Mouse (Mus musculus): ENCODE measurements at regions not wholly inside any gene's neighbourhood (a gene's known extent, or its start where the extent isn't known, plus 50 kb on each side); places are given as distances from the start of the nearest gene placed in this dataset.

DNA sequence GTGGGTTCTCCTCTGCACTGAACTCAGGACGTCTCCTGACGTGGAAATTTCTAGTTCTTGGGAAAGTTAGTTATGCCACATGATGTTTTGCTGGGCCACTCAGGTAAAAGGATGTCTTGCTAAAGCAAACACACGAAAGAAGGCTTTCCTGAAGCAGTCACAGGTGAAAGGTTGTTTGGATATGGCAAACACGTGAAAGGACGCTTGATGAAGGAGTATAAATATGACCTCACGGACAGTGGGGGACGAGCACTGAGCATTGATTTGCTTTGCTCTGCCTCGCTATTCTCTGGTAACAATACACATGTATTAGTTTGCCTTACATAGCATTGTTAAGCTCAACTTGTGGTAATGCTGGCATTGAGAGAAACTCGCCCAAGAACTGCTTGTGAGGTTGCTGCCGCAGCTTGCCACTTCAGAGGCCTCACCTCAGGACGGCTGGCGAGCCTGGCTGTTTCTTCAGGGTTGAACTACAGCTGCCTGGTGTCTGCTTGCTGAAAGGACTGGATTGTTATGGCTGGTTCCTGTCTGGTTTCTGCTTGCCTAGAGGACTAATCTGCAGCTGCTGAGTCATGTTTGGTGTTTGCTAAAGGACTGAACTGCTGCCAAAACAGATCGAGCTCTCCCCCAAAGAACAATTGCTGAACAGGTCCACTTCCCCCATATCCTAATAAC, 261.0 kb downstream of the Cdh26 start:
- ATAC-seq (ENCODE audit: extremely low read depth, insufficient number of reproducible peaks, low FRiP score, poor library complexity, severe bottlenecking) (no peak), DNase-seq (ENCODE audit: low spot score) (no peak)
- Histone ChIP-seq H3K4me3 (ENCODE audit: low read depth, low read length) (no peak overlapping the region), H3K4me1 (ENCODE audit: insufficient read depth, low read depth, low read length) (no peaks in the 10 kb centered on the region), H3K36me3 (replicated peaks) (no peaks in the 10 kb centered on the region), H3K9me3 (replicated peaks) (peaks cover 84% of the 10 kb centered on the region), H3K27me3 (ENCODE audit: insufficient read depth, low read length) (no peaks in the 10 kb centered on the region)
- TF ChIP-seq CTCF (IDR thresholded peaks at IDR 0.05; ENCODE audit: low read depth, low read length) (no peak), POLR2AphosphoS5 (IDR thresholded peaks at IDR 0.05; ENCODE audit: insufficient replicate concordance, low read depth, low read length) (no peak), GATA1 (IDR thresholded peaks at IDR 0.05; ENCODE audit: borderline replicate concordance, low read length) (no peak), TAL1 (conservative IDR thresholded peaks at IDR 0.05; ENCODE audit: low read depth, low read length) (no peak), GATA2 (IDR thresholded peaks at IDR 0.05; ENCODE audit: borderline replicate concordance, low read depth, low read length) (no peak)

- Histone ChIP-seq H3K9me3 (replicated peaks) (peaks cover 86% of the 10 kb centered on the region), H3K4me1 (ENCODE audit: insufficient read depth, low read depth, low read length) (no peaks in the 10 kb centered on the region), H3K27me3 (ENCODE audit: insufficient read depth, low read length) (no peaks in the 10 kb centered on the region), H3K4me3 (ENCODE audit: low read depth, low read length) (no peak overlapping the region), H3K36me3 (replicated peaks) (no peaks in the 10 kb centered on the region)
- ATAC-seq (ENCODE audit: extremely low read depth, insufficient number of reproducible peaks, low FRiP score, poor library complexity, severe bottlenecking) (no peak), DNase-seq (ENCODE audit: low spot score) (no peak)
- no peak for TF ChIP-seq CTCF (IDR thresholded peaks at IDR 0.05; ENCODE audit: low read depth, low read length)
- no peak for TF ChIP-seq POLR2AphosphoS5 (IDR thresholded peaks at IDR 0.05; ENCODE audit: insufficient replicate concordance, low read depth, low read length)
These were observed 261.5 kb downstream of the Cdh26 start for GRCm38 (mm10) chr2:178691865-178692228.

- no peaks in the 10 kb centered on the region for H3K36me3 ChIP-seq (replicated peaks)
- H3K4me3 ChIP-seq (ENCODE audit: low read depth, low read length), result no peak overlapping the region
- no peak for ATAC-seq (ENCODE audit: extremely low read depth, insufficient number of reproducible peaks, low FRiP score, poor library complexity, severe bottlenecking)
- peaks cover 83% of the 10 kb centered on the region for H3K9me3 ChIP-seq (replicated peaks)
- DNase-seq (ENCODE audit: low spot score), result no peak
- no peaks in the 10 kb centered on the region for H3K27me3 ChIP-seq (ENCODE audit: insufficient read depth, low read length)
- TF ChIP-seq TAL1 (conservative IDR thresholded peaks at IDR 0.05; ENCODE audit: low read depth, low read length), result no peak
- TF ChIP-seq GATA2 (IDR thresholded peaks at IDR 0.05; ENCODE audit: borderline replicate concordance, low read depth, low read length), result no peak
- no peaks in the 10 kb centered on the region for H3K4me1 ChIP-seq (ENCODE audit: insufficient read depth, low read depth, low read length)
These were observed 261.9 kb downstream of the Cdh26 start for GRCm38 (mm10) chr2:178692231-178692630.

DNA sequence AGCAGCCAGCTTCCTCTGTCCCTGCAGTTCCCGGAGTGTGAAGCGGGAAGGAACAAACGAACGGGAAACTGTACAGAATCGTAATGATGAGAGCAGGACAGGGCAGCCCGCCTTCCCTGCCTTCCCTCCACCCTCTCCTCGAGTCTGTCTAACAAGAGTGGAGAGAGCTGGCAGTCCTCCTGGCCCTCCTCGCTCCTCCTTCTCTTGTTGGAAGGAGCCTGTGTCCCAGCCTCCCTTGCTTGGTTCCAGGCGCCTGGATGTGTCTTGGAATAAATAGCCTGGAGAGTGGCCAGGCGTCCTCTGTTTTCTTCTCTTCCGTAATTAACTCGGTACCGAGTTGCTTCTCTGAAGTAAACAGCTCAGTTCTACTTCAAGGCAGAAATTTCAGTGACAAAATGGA, 268.3 kb downstream of the Cdh26 start:
- no peaks in the 10 kb centered on the region for H3K4me1 ChIP-seq (ENCODE audit: insufficient read depth, low read depth, low read length)
- no peaks in the 10 kb centered on the region for H3K27me3 ChIP-seq (ENCODE audit: insufficient read depth, low read length)
- peaks cover 72% of the 10 kb centered on the region for H3K9me3 ChIP-seq (replicated peaks)
- H3K4me3 ChIP-seq (ENCODE audit: low read depth, low read length), result no peak overlapping the region
- H3K36me3 ChIP-seq (replicated peaks), result no peaks in the 10 kb centered on the region
- TF ChIP-seq CTCF (IDR thresholded peaks at IDR 0.05; ENCODE audit: low read depth, low read length) (no peak), GATA2 (IDR thresholded peaks at IDR 0.05; ENCODE audit: borderline replicate concordance, low read depth, low read length) (no peak), POLR2AphosphoS5 (IDR thresholded peaks at IDR 0.05; ENCODE audit: insufficient replicate concordance, low read depth, low read length) (no peak), TAL1 (conservative IDR thresholded peaks at IDR 0.05; ENCODE audit: low read depth, low read length) (no peak)
- DNase-seq (ENCODE audit: low spot score) (no peak), ATAC-seq (ENCODE audit: extremely low read depth, insufficient number of reproducible peaks, low FRiP score, poor library complexity, severe bottlenecking) (no peak)

GRCm38 (mm10) chr2:178700825-178701224, 270.5 kb downstream of the Cdh26 start:
- no peak overlapping the region for H3K4me3 ChIP-seq (ENCODE audit: low read depth, low read length)
- TF ChIP-seq GATA1 (IDR thresholded peaks at IDR 0.05; ENCODE audit: borderline replicate concordance, low read length) (no peak), TAL1 (conservative IDR thresholded peaks at IDR 0.05; ENCODE audit: low read depth, low read length) (no peak), CTCF (IDR thresholded peaks at IDR 0.05; ENCODE audit: low read depth, low read length) (no peak), POLR2AphosphoS5 (IDR thresholded peaks at IDR 0.05; ENCODE audit: insufficient replicate concordance, low read depth, low read length) (no peak), GATA2 (IDR thresholded peaks at IDR 0.05; ENCODE audit: borderline replicate concordance, low read depth, low read length) (no peak)
- ATAC-seq (ENCODE audit: extremely low read depth, insufficient number of reproducible peaks, low FRiP score, poor library complexity, severe bottlenecking) (no peak), DNase-seq (ENCODE audit: low spot score) (no peak)
- H3K4me1 ChIP-seq (ENCODE audit: insufficient read depth, low read depth, low read length), result no peaks in the 10 kb centered on the region
- no peaks in the 10 kb centered on the region for H3K27me3 ChIP-seq (ENCODE audit: insufficient read depth, low read length)
- no peaks in the 10 kb centered on the region for H3K36me3 ChIP-seq (replicated peaks)
- H3K9me3 ChIP-seq (replicated peaks), result peaks cover 78% of the 10 kb centered on the region

GRCm38 (mm10) chr2:178704510-178704909, 274.2 kb downstream of the Cdh26 start:
- ATAC-seq (ENCODE audit: extremely low read depth, insufficient number of reproducible peaks, low FRiP score, poor library complexity, severe bottlenecking) (no peak), DNase-seq (ENCODE audit: low spot score) (no peak)
- H3K27me3 ChIP-seq (ENCODE audit: insufficient read depth, low read length), result no peaks in the 10 kb centered on the region
- H3K9me3 ChIP-seq (replicated peaks), result peaks cover 88% of the 10 kb centered on the region
- H3K4me3 ChIP-seq (ENCODE audit: low read depth, low read length), result no peak overlapping the region
- TF ChIP-seq TAL1 (conservative IDR thresholded peaks at IDR 0.05; ENCODE audit: low read depth, low read length) (no peak), POLR2AphosphoS5 (IDR thresholded peaks at IDR 0.05; ENCODE audit: insufficient replicate concordance, low read depth, low read length) (no peak), GATA2 (IDR thresholded peaks at IDR 0.05; ENCODE audit: borderline replicate concordance, low read depth, low read length) (no peak), CTCF (IDR thresholded peaks at IDR 0.05; ENCODE audit: low read depth, low read length) (no peak), GATA1 (IDR thresholded peaks at IDR 0.05; ENCODE audit: borderline replicate concordance, low read length) (no peak)
- H3K4me1 ChIP-seq (ENCODE audit: insufficient read depth, low read depth, low read length), result no peaks in the 10 kb centered on the region
- H3K36me3 ChIP-seq (replicated peaks), result no peaks in the 10 kb centered on the region

DNA sequence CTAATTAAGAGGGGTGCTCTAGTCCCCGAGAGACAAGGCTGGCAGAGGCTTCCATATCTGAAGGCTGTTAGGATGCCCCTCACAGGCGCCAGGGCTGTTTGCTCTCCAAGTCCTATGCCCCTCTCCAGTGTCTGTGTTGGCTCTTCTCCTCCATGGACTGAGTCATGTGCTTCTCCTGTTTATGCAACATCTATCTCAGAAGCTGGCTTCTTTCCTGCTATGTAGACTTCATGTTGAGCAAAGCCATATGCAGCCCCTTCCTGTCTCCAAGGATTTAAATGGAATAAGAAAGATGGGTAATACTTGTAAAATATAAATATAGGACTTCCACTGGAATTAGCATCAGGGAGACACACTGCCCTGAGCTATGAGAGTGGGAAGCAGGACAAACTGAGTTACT, 278.3 kb downstream of the Cdh26 start:
- no peak for DNase-seq (ENCODE audit: low spot score)
- H3K9me3 ChIP-seq (replicated peaks), result peaks cover 91% of the 10 kb centered on the region
- TF ChIP-seq POLR2AphosphoS5 (IDR thresholded peaks at IDR 0.05; ENCODE audit: insufficient replicate concordance, low read depth, low read length) (no peak), TAL1 (conservative IDR thresholded peaks at IDR 0.05; ENCODE audit: low read depth, low read length) (no peak)
- no peaks in the 10 kb centered on the region for H3K4me1 ChIP-seq (ENCODE audit: insufficient read depth, low read depth, low read length)
- no peak for ATAC-seq (ENCODE audit: extremely low read depth, insufficient number of reproducible peaks, low FRiP score, poor library complexity, severe bottlenecking)
- no peak overlapping the region for H3K4me3 ChIP-seq (ENCODE audit: low read depth, low read length)
- no peaks in the 10 kb centered on the region for H3K36me3 ChIP-seq (replicated peaks)
- no peaks in the 10 kb centered on the region for H3K27me3 ChIP-seq (ENCODE audit: insufficient read depth, low read length)
